Mouse (Mus musculus) ES-E14 (cell line): Measurements from ENCODE around the gene Rbfox1. TPM values are rescaled to one million over a fixed set of nuclear protein-coding genes. Genes with fewer than 3 reads are reported as not detected.

Source experiments
- DNase-seq: peaks from one replicate; pipeline ENCODE4 v3.0.0-alpha.2; 2013; ENCODE audit warnings: low read depth, low spot score
- H3K27ac ChIP-seq: 2 replicates; pipeline ENCODE4 v1.5.1; 2012; ENCODE audit warnings: low read depth, mild to moderate bottlenecking, low read length, moderate library complexity, mixed read lengths; ENCODE audit not compliant: poor library complexity, insufficient read depth, severe bottlenecking
- H3K36me3 ChIP-seq: 2 replicates; pipeline ENCODE4 v1.6.1; 2012; ENCODE audit warnings: mild to moderate bottlenecking, low read length, moderate library complexity, mixed read lengths; ENCODE audit not compliant: control insufficient read depth, poor library complexity, insufficient read depth, severe bottlenecking
- H3K4me1 ChIP-seq, 2 experiments: fragments of 150-350 bp in 1 of 2; sonication (generic) in 1 of 2; 2 replicates each; pipeline ENCODE4 v1.6.1; 2012; ENCODE audit warnings: low read length in 2 of 2, mild to moderate bottlenecking in 1 of 2, mixed read lengths in 1 of 2; ENCODE audit not compliant: control insufficient read depth in 2 of 2, insufficient read depth in 2 of 2, poor library complexity in 1 of 2
- H3K4me3 ChIP-seq, 2 experiments: fragments of 150-350 bp in 1 of 2; sonication (generic) in 1 of 2; 2 replicates each; pipeline ENCODE4 v1.5.1; 2012; ENCODE audit warnings: low read length in 2 of 2, low read depth in 1 of 2, mild to moderate bottlenecking in 1 of 2, mixed read lengths in 1 of 2; ENCODE audit not compliant: insufficient read depth in 1 of 2, poor library complexity in 1 of 2, severe bottlenecking in 1 of 2
- H3K9ac ChIP-seq: 2 replicates; pipeline ENCODE4 v1.6.1; 2012; ENCODE audit warnings: low read depth, mild to moderate bottlenecking, low read length, mixed read lengths; ENCODE audit not compliant: poor library complexity, insufficient read depth, severe bottlenecking
- H3K9me3 ChIP-seq: fragments of 150-350 bp; sonication (generic); 2 replicates; pipeline ENCODE4 v1.6.1; 2012; ENCODE audit warnings: low read depth, mild to moderate bottlenecking, low read length; ENCODE audit not compliant: control insufficient read depth, insufficient read depth
- CHD2 ChIP-seq: IDR thresholded peaks from 2 replicates; pipeline ENCODE4 v1.6.1; 2014; ENCODE audit warnings: mild to moderate bottlenecking, low read depth, low read length, inconsistent platforms
- HCFC1 ChIP-seq: IDR thresholded peaks from 2 replicates; pipeline ENCODE4 v1.6.1; 2012; ENCODE audit warnings: low read length, inconsistent platforms, borderline replicate concordance; ENCODE audit not compliant: insufficient read depth
- MAFK ChIP-seq: IDR thresholded peaks from 2 replicates; pipeline ENCODE4 v1.6.1; 2014; ENCODE audit warnings: mild to moderate bottlenecking, low read depth, low read length, inconsistent platforms; ENCODE audit not compliant: insufficient read depth
- ZC3H11A ChIP-seq: IDR thresholded peaks from 2 replicates; pipeline ENCODE4 v1.6.1; 2012; ENCODE audit warnings: low read depth, mild to moderate bottlenecking, inconsistent platforms, low read length, borderline replicate concordance
- ZNF384 ChIP-seq: IDR thresholded peaks from 2 replicates; pipeline ENCODE4 v1.6.1; 2012; ENCODE audit warnings: low read depth, low read length, inconsistent platforms
- in situ Hi-C, 2 experiments: fragments of 600-800 bp; cut with MboI; formaldehyde crosslinking; loops; one replicate each; pipeline ENCODE4 v1.15.1; 2025; ENCODE audit warnings: low sequenced_read_pairs in 2 of 2, inconsistent platforms in 1 of 2; ENCODE audit not compliant: unreplicated experiment in 2 of 2
- total RNA-seq: library from RNA; depleted of rRNA; stranded (reverse); fragments of 300-350 nt; gene quantifications from 2 replicates; pipeline ENCODE4 v1.2.3, GENCODE M21; 2012

Gene Rbfox1
- total RNA-seq, 1 experiment: 0.18 TPM

DNA sequence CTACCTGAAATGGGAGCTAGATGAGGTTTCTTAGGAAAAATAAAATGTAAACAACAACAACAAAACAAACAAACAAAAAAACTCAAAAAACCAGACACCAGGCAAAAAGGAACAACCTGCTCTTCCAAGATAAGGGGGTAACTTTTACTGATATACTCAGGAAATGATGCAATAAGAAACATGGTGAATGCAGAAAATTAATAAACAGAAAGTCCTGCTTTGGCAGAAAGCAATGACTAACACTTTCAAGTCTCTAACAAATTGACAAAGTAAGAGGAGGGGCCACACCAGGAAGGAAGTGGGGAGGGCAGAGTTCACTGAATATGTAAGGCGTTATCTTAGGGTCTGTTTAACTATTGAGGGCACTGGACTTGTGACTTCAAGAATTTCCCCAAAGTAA is 234.3 kb downstream of the Rbfox1 start:
- Histone ChIP-seq H3K9me3 (no peaks in the 10 kb centered on the region), H3K4me3 (no peak overlapping the region), H3K9ac (no peak overlapping the region), H3K36me3 (no peaks in the 10 kb centered on the region), H3K27ac (no peak overlapping the region), H3K4me1 (no peaks in the 10 kb centered on the region)
- DNase-seq: no peak
- in situ Hi-C loops: no loop called here
- no peak for TF ChIP-seq ZNF384

DNA sequence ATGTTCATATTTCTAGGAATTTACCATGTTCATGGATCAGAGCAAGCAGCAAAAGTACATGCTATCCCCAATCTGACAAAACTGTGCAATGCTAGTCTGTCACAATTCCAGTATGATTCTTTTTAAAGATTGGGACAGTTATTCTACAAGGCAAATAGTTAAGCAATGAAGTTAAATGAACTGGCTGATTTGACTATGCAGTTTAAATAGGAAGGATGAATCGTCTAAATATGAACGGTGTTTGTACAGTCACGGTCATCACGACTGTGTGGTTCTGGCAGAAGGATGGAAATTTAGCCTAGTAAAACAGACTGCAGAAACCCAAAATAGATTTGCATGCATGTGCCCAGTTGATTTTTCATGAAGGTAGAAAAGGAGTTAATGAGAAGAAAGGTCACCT is 236.1 kb downstream of the Rbfox1 start:
- H3K36me3 ChIP-seq: no peaks in the 10 kb centered on the region
- no peak for DNase-seq
- H3K4me3 ChIP-seq: no peak overlapping the region
- TF ChIP-seq ZC3H11A (no peak), HCFC1 (no peak), MAFK (no peak), CHD2 (no peak), ZNF384 (no peak)
- no peaks in the 10 kb centered on the region for H3K4me1 ChIP-seq
- no peaks in the 10 kb centered on the region for H3K9me3 ChIP-seq
- H3K27ac ChIP-seq: no peak overlapping the region
- in situ Hi-C loops: no loop called here
- no peak overlapping the region for H3K9ac ChIP-seq

DNA sequence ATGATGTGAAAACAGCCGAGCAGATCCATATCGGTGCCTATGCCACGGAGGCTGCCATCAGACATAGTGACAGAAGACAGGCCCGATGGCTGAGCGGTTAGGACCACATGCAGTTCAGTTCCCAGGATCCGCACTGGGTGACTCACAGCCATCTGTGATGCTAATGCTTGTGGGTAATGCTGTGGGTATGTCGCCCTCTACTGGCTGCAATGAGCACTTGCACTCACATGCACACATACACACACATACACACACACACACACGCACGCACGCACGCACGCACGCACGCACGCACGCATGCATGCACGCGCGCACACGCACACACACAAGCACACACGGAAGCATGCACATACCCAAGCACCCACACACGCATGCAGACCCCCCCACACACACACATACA is 237.7 kb downstream of the Rbfox1 start:
- no peak for DNase-seq
- in situ Hi-C loops: no loop called here
- no peak overlapping the region for H3K4me3 ChIP-seq
- H3K27ac ChIP-seq: no peak overlapping the region
- no peaks in the 10 kb centered on the region for H3K4me1 ChIP-seq
- TF ChIP-seq MAFK (no peak), ZC3H11A (no peak), CHD2 (no peak), HCFC1 (no peak), ZNF384 (no peak)
- no peaks in the 10 kb centered on the region for H3K9me3 ChIP-seq
- no peak overlapping the region for H3K9ac ChIP-seq
- H3K36me3 ChIP-seq: no peaks in the 10 kb centered on the region

DNA sequence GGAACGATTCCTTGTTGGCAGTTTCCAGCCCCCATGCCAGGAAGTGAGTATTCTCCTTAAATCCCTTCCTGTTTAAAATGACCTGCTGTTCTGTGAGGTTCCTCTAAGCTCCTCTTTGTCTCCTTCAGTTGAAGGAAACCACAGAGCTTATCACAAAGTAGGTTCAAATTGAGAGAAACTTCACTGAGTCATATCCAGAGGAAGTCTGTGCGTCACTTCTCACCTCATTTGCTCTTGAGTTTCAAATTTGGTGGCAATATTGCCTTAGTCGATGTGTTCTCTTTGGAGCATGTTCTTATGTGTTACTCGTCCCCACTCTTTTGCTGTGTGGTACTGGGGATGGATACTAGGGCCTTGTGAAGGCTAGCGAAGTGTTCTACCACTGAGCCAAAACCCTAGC is 243.2 kb downstream of the Rbfox1 start:
- no peaks in the 10 kb centered on the region for H3K9me3 ChIP-seq
- no peak overlapping the region for H3K4me3 ChIP-seq
- no peak for TF ChIP-seq ZC3H11A
- TF ChIP-seq CHD2: no peak
- TF ChIP-seq ZNF384: no peak
- TF ChIP-seq MAFK: no peak
- no peak for TF ChIP-seq HCFC1
- no peaks in the 10 kb centered on the region for H3K36me3 ChIP-seq
- H3K27ac ChIP-seq: no peak overlapping the region
- H3K4me1 ChIP-seq: no peaks in the 10 kb centered on the region
- no peak overlapping the region for H3K9ac ChIP-seq
- in situ Hi-C loops: no loop called here
- no peak for DNase-seq

DNA sequence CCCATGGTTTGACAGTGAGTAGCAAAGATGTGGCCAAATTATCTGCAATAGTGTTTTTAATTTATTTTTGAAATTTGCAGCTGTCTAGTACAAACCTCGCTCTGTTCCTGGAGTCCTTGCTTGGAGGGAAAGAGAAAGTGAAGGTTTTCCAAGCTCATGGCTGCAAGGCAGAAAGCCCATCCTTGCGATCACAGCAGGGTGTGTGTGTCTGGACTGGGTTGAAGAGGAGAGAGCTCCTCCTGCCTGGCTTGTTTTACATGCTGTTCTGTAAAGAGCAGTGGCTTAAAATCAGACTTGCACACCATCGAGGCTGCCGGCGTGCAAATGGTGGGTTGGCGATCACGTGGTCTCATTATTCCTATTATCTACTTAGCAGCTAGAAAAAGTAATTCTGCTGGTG is 249.9 kb downstream of the Rbfox1 start:
- no peak overlapping the region for H3K4me3 ChIP-seq
- no peak for TF ChIP-seq ZNF384
- no peak for TF ChIP-seq HCFC1
- no peak for TF ChIP-seq CHD2
- TF ChIP-seq MAFK: no peak
- TF ChIP-seq ZC3H11A: no peak
- H3K27ac ChIP-seq: no peak overlapping the region
- no peaks in the 10 kb centered on the region for H3K4me1 ChIP-seq
- H3K36me3 ChIP-seq: no peaks in the 10 kb centered on the region
- DNase-seq: no peak
- H3K9me3 ChIP-seq: no peaks in the 10 kb centered on the region
- no peak overlapping the region for H3K9ac ChIP-seq
- in situ Hi-C loops: no loop called here
